Mouse (Mus musculus) gastrocnemius, postnatal 14 days (tissue): ENCODE measurements around the gene Cdca5. TPM values are rescaled to one million over a fixed set of nuclear protein-coding genes. Genes with fewer than 3 reads are reported as not detected.

Experiments
- DNase-seq: peaks from one replicate; pipeline ENCODE4 v3.0.0; 2021; ENCODE audit warnings: mixed read lengths
- intact Hi-C: fragments of 180-260 bp; cut with DNase I; formaldehyde crosslinking; loops from one replicate; pipeline ENCODE4 v1.15.1; 2025; ENCODE audit warnings: low total_unique reads
- total RNA-seq, 2 experiments: library from RNA; stranded (reverse); gene quantifications; 2 replicates each; pipeline ENCODE4 v1.2.3; 2021

Cdca5 gene
- total RNA-seq, 2 experiments from 2014 or later = 0.84 to 1.3 TPM

- no peak for DNase-seq
- intact Hi-C loops = no loop called here
Observed at GRCm38 (mm10) chr19:6094119-6094518, 9.3 kb downstream of the Cdca5 start, which contains the start of gene AC131692.1. AC131692.1 (plus strand) TSS chr19:6094419.

DNA sequence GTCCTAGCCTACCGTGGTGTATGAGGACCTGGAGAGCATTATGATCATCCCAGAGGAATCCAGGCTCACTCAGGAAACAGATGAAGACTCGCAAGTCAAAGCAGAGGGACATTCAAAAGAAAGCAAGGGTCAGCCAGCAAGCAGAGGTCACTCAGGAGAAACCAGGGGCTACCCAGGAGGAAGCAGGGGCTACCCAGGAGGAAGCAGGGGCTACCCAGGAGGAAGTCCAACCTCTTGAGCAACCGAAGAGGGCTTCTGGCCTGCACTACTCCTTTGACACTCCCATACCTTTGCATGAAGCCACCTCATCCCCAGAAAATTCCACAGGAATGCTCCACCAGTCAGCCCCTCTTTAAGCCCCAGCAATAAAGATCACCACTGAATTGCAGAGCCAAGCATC, 13.1 kb downstream of the Cdca5 start:
- no peak for DNase-seq
- intact Hi-C loops = no loop called here

DNA sequence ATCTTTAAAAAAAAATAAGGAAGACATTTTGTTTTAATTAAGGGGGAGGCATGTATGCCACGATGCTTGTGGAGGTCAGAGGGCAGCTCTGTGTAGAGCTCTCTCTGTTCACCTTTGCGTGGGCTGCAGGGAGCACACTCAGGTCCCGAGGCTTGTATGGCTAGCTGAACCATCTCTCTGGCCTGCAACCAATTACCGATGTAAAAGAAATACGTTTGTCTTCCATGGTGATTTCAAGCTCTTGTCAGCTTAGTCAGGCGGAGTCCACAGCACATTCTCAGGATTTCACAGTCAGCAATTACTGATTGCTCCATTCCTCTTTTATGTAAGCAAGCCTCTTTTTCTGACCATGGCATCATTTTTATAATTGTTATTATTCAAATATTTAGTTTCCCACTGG, 16.4 kb downstream of the Cdca5 start:
- intact Hi-C loops = no loop called here
- DNase-seq = no peak

DNA sequence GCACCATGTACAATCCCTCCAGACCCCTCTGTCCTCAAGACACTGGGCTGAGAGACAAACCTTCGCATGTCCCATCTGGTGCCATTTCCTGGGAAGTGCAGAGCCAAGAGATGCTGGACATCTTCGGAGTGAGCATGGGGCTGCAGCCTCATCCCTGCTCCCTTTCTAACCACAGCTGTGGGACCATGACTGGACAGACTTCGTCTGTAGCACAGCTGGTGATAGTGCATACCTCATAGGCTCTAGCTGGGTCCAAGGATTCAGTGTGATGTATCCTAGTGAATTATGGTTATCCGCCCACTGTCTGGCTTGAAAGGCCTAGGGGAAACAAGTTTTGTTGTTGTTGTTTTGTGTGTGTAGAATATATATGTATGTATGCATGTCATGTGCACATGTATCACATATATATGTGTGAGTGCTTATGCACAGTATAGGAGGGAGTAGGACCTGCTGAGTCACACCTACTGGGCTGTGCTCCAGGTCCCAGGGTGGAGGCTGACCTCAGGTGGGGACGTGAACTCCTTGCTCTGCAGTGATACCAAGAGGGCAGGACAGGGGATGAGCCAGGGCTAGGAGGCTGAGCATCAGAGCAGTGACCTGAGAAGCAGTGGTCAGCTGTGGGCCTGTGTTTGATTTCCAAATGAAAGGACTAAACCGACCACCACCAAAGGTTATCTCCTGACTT, 17.5 kb downstream of the Cdca5 start:
- intact Hi-C loops = no loop called here
- DNase-seq = no peak

GRCm38 (mm10) chr19:6104476-6104875, 19.7 kb downstream of the Cdca5 start:
- intact Hi-C loops = no loop called here
- DNase-seq = no peak

DNA sequence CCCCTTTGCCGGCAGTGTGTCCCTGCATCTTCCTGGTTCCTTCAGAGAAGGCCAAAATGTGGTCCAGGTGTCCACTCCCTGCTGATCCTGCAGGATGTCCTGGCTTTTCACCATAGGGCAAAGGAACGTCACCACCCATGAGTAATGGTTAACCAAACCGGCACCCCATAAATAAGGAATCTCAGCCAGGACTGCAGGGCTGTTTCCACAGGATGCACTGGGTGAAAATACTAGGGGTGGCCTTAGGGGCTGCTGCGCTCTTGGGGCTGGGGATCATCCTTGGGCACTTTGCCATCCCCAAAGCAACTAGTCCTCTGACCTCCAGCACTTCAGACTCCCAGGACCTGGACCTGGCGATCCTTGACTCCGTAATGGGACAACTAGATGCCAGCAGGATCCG, 20.8 kb downstream of the Cdca5 start, which contains the start of gene Naaladl1:
TSS of gene Naaladl1 (plus strand) at position 197 of the 400 bp plus-strand sequence.
- no peak for DNase-seq
- intact Hi-C loops = no loop called here

DNA sequence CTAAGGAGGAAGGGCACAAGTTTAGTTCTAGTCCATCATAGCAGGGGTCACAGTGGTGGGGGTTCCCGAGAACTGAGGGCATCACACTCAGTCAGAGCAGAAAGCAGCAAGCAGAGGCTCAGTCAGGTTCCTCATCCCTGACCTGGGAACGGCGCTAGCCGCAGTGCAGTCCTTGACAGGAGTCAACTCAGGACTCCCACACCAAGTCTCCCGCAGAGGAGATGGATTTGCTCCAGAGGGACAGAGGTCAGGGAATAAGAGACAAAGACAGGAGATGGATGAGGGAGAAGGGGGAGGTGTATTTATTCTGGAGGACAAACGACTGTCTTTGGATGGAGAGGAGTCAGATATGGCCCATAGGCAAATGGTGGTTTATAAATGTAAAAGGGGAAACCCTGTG, 28.3 kb downstream of the Cdca5 start:
- DNase-seq = no peak
- intact Hi-C loops = no loop called here

DNA sequence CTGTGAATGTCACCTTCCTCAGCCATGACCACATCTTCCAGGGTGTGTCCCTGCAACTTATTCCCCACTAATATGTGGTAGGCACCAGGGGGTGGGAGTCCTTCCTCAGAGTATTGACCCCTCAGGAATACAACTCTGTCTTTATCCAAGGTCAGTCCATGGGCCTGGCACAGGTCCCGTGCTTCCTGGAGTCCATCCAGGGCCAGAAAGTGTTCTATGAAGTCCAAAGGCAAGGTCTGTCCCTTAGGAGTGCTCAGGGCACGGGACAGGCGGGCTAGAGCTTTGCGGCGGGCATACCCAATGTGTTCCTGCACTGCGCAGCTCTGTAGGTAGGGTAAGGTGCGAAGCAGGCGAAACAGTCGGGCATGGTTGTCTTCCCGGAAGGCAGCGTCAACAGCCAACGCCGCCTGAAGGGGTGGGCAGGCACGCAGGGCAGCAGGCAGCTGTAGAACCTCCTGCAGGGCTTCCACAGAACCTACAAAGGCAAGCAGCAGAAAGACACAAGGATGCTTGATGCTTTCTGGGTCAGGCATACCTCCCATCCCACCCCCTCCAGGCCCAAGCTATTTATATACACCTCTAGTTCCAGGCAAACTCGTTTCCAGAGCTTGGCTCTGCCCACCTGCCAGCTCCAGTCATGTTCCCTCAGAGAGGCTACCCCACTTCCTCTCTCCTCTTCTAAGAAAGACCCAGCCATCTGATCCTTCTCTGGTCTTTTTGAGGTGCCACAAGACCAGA, 31.5 kb downstream of the Cdca5 start:
- DNase-seq = no peak
- intact Hi-C loops = no loop called here

DNA sequence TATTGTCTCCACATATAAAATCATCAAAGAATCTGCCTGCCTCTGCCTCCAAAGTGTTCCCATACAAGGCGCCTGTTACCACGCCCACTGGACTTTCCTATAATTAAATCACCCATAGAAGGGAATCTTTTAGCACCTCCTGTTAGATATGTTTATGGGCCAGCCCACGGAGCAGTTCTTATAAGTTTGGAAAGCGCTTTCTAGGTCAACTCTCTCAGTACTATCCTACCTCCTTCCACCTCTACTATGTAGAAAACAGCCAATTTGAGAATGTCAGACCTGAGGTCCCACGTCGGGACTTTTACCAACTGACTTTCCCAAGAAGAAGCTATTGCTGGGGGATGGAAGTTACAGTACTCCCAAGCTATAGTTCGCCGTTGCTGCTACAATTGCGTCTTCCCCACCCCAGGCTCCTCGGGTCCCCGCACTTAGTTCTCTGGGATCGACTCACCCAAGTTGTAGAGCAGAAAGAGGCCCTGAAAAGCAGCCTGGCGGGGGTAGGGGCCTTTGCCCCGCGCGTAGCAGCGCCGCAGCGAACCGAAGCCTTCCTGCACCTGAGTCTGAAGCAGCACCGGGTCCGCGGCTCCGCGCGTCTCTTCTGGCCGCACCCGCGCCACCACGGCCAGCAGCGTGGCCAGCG, 32.7 kb downstream of the Cdca5 start:
- DNase-seq = no peak
- intact Hi-C loops = no loop called here

GRCm38 (mm10) chr19:6117986-6118676, 33.3 kb downstream of the Cdca5 start, which contains the start of gene Sac3d1:
Sac3d1 (minus strand) TSS chr19:6118650.
- intact Hi-C loops = no loop called here
- peak; percentile 87 for DNase-seq

DNA sequence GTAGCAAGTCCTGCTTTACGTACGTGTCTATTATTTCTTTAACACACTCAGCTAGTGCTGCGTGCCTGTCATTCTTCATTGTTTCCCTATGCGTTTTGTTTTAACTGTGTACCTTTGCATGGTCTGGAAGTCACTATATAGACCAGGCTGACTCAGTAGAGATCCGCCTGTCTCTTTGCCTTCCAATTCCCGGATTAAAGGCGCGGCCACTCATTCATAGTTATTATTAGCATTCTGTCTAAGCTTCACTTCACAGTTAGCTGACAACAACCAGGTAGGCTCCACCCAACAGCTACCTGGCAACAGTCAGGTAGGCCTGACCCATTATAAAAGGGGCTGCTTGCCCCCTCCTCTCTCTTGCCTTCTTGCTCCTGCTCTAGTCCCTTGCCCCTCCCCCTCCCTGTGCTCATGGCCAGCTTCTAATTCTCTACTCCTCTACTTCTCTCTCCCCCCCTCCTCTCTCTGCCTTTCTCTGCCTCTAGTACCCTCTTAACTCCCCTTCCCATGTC, 33.9 kb downstream of the Cdca5 start:
- intact Hi-C loops = no loop called here
- no peak for DNase-seq

DNA sequence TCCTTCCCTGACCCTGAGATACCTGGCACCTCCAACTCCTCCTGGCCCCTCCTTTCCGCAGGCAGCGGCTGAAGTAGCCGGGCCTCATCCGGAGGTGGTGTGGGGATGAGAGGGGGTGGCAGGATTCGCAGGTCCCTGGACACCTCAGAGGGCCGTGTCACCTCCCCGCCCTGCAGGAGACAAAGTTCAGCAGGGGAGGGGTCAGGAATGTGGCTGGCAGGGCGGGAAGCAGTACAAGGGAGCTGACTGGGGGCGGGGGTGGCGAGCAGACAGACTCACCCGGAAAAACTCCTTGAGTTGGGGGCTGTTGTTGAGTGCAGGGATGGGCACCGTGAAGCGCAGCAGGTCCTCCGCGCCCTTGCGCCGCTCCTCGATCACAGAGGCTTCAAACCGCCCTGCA, 37.0 kb downstream of the Cdca5 start:
- DNase-seq = no peak
- intact Hi-C loops = loop anchor here (10.0 kb wide), 1 partner anchor 157 kb away; the partner anchor contains the start of gene Pola2

DNA sequence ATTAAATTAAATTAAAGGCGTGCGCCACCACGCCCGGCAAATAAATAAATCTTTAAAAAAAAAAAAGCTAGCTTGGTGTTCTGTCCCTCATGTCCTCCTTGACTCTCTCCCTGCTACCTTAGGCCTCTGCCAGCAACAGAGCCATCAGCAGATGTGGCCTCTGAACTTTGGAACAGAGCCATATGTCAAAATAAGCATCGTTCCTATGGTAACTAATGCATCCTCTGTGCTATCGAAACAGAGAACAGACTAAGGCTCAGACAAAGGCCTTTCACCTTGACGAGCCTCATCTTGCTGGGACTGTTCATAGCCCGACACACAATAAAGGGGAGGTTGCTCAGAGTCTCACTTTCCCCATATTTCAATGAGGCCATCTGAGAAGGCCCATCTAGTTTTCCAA, 38.5 kb downstream of the Cdca5 start:
- DNase-seq = no peak
- intact Hi-C loops = loop anchor here (10.0 kb wide), 1 partner anchor 159 kb away; the partner anchor contains the start of gene Pola2

- intact Hi-C loops = loop anchor here (10.0 kb wide), 1 partner anchor 160 kb away; the partner anchor contains the start of gene Pola2
- DNase-seq = no peak
Observed at GRCm38 (mm10) chr19:6124898-6125297, 40.1 kb downstream of the Cdca5 start.

DNA sequence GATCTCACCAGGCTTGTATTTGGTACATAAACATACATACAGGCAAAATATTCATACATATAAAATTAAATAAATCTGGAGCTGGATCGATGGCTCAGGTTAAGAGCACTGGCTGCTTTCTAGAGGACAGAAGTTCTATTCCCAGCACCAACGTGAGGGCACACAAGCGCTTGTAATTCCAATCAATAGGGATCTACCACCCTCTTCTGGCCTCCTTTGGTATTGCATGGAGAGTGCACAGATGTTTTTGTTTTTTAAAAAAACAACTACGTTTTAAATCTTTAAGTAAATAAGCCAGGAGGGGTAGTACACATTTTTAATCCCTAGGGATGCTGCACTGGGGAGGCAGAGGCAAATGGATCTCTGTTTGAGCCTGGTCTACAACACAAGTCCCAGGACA, 41.5 kb downstream of the Cdca5 start:
- no peak for DNase-seq
- intact Hi-C loops = loop anchor here (10.0 kb wide), 1 partner anchor 161 kb away; the partner anchor contains the start of gene Pola2

- no peak for DNase-seq
- intact Hi-C loops = loop anchor here (10.0 kb wide), 1 partner anchor 162 kb away; the partner anchor contains the start of gene Pola2
Observed at GRCm38 (mm10) chr19:6126789-6127580, 42.2 kb downstream of the Cdca5 start.

GRCm38 (mm10) chr19:6127760-6128341, 43.1 kb downstream of the Cdca5 start, which contains the start of gene Snx15:
Snx15 (minus strand) TSS chr19:6128304.
- DNase-seq = peak; percentile 96
- intact Hi-C loops = loop anchor here (10.0 kb wide), 1 partner anchor 163 kb away; the partner anchor contains the start of gene Pola2
